Mouse (Mus musculus): ENCODE data around the gene Trmt6.
A peak's percentile ranks its signal among the peaks of the same experiment; 100 is the strongest.

Trmt6 gene

DNA sequence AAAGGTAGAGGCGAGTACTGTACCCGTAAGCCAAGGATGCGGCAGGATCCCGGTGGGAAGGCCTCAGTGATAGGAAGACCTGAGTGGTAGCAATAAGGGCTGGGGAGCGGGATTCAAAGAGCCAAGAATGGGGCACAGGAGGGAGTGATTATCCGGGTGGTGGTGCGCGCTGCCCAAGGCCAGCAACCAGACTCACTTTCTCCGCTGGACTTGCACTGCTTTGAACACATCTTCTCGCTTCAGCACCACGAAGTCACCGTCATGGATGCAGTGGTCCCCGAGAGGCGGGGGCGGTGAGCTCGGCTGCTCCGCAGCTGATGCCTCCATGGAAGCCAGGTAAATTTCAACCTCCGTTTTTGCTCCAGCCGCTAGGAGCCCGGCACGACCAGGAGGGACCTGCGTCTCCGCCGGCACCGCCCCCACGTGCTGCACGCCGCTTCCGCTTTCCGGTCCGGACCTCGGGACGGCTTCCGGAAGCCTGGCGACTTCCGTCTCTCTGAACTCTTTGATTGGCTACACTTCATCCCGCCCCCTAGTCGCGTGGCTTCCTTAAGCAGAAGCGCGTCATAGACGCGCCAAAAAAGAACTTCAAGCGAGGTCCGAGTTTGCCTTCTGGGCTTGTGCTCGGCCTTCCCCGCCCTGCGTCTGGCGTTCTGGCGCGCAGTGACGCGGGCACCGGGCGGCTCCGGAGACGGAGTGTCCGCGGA lies at the start of gene Trmt6, which contains the start of gene Mcm8:
Trmt6 (minus strand) TSS at position 448 of the 707 bp plus-strand sequence.
Mcm8 (plus strand) TSS at position 534 of the 707 bp plus-strand sequence.
- peak; percentile 91 for DNase-seq

GRCm38 (mm10) chr2:132863325-132863724 lies 47.5 kb upstream of the Trmt6 start:
- DNase-seq: no peak

GRCm38 (mm10) chr2:132861456-132861855 lies 45.6 kb upstream of the Trmt6 start:
- DNase-seq: peak; percentile 32

GRCm38 (mm10) chr2:132860435-132860834 lies 44.6 kb upstream of the Trmt6 start:
- no peak for DNase-seq

DNA sequence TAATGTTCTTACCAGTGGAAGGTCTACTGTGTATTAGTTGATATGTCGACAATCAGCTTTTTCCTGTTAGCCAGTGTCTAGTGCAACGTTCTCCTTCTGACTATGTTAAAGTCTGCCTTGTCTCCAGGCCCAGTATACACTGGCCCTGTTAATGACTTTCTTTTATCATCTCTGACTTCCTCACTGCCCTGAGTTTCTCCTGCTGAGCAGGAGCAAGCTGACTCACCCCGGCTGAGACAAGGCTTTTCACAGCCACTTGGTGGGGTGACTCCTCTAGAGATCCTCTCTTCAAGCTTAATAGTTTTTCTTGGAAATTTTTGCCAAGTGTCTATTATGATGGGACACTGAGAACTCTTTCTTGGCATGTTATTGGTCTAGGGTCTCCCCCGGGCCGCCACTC lies 40.5 kb upstream of the Trmt6 start:
- no peak for DNase-seq

- DNase-seq: no peak
These were observed 37.2 kb upstream of the Trmt6 start for GRCm38 (mm10) chr2:132853051-132853450.

GRCm38 (mm10) chr2:132849141-132849540 lies 33.3 kb upstream of the Trmt6 start:
- DNase-seq: no peak

DNA sequence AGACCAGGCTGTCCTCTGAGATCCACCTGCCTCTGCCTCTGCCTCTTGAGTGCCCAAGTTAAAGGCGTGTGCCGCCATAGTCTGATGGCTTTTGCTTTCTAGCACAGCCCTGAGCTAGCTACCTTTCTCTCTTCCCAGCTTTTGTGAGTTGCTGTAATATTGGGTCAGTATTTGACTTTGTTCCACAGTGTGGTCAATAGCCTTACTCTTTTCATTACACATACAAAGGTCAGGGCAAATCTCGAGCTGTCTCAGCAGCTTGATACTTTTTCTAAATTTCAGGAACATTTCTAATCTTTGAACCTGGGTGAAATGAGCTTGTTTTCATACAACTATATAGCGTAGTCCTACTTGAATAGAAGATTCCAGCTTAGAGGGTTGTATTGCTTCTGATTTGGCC lies 32.5 kb upstream of the Trmt6 start:
- DNase-seq: no peak

- no peak for DNase-seq
These were observed 31.7 kb upstream of the Trmt6 start for GRCm38 (mm10) chr2:132847581-132847980.

DNA sequence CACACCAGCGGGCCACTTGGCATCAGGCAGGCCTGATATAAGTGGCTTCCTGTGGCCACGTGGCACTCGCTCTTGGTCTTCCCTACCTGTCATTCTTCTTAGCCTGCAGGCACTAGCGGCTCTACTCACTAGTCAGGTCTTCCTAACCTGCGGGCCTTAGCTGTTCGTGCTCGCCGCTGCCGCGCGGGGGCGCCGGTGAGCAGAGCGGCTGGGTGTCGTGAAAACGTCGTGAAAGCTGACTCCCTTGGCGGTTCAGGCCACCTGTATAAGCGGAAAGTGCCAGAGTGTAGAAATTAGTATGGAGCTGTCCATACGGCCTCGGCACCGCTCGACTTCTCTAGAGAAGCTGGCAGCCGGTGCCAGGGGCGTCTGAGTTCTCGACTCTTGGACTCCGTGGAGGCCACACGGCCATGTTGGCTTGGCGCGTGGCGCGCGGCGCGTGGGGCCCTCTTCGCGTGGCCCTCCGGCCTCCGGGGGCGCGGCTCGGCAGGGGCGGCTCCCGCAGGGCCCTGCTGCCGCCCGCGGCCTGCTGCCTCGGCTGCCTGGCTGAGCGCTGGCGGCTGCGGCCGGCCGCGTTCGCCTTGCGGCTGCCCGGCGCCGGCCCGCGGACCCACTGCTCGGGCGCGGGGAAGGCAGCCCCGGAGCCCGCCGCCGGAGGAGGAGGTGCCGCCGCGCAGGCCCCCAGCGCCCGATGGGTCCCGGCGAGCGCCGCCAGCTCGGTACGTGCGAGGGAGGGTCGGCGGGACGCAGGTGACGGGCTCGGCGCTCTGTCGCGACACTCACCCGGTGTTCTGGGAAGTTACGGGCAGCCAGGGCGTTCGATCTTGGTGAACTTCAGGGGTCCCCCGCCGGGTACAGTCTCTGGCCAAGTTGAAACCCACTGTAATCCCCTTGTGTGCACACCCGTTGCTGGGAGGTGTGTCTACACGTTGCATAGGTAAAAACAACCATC lies 30.8 kb upstream of the Trmt6 start, which contains the start of gene Crls1:
Crls1 (plus strand) TSS at position 260 of the 952 bp plus-strand sequence.
- DNase-seq: peak; percentile 88

GRCm38 (mm10) chr2:132841071-132841470 lies 25.2 kb upstream of the Trmt6 start:
- no peak for DNase-seq

GRCm38 (mm10) chr2:132802976-132803375 lies 12.9 kb downstream of the Trmt6 start:
- DNase-seq: no peak

DNA sequence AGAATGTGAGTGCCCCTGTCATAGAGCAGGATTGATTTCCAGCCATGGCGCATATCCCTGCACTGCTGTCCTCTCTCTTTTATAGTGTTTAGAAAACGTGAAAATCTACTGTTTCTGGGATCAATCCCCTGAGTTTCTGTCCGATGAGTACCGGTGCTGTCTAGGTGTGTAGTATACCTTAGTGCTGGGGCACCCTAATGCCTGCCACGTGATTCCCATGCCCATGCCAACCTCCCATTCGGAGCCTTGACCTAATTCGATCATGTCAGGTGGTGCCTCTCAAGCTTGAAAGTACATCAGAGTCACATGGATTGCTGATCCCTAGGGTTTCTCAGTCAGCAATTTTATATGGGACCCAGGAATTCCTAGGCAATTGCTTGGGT lies 21.7 kb downstream of the Trmt6 start:
- no peak for DNase-seq

DNA sequence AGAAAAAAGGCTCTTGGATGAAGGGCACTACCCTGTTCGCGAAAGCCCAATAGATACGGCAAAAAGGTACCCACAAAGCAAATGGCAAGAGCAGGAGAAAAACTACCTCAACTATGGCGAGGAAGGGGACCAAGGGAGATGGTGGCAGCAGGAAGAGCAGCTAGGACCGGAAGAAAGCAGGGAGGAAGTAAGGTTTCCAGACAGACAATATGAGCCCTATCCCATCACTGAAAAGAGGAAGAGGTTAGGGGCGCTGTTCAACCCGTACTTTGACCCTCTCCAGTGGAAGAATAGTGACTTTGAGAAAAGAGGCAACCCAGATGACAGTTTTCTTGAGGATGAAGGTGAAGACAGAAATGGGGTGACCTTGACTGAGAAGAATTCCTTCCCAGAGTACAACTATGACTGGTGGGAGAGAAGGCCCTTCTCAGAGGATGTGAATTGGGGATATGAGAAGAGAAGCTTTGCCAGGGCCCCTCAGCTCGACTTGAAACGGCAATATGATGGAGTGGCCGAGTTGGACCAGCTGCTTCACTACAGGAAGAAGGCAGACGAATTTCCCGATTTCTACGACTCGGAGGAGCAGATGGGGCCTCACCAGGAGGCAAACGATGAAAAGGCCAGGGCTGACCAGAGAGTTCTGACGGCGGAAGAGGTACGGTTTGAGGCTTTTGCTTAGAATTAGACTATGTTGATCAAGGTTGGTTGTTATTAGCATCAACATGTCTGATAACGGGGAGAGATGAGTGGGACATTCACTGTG lies 22.2 kb downstream of the Trmt6 start:
- DNase-seq: no peak

DNA sequence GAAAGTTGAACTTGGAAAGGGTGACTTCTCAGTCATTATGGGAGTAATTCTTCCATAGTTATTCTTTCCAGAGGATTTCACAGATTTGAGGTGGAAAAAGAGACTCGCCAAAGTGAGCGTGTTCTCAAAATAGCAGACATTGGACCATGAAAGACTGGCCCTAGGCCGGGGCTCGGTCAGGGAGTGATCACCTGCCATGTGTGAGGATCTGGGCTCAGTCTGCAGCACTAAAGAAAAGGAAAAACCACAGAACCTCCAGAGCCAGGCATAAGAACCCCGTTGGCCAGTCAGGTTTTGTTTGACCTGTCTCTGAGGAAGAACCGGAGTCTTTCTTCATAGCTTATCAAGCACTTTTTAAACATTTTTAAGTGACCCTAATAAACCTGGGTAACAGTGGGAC lies 31.8 kb downstream of the Trmt6 start:
- DNase-seq: no peak

GRCm38 (mm10) chr2:132781439-132782068 lies 34.3 kb downstream of the Trmt6 start:
- DNase-seq: peak; percentile 84

- DNase-seq: no peak
These were observed 34.9 kb downstream of the Trmt6 start, which contains the start of gene Chgb for GRCm38 (mm10) chr2:132780978-132781377. Gene Chgb, plus strand, starts transcription at chr2:132781278.

GRCm38 (mm10) chr2:132770822-132771221 lies 45.0 kb downstream of the Trmt6 start:
- no peak for DNase-seq

GRCm38 (mm10) chr2:132757911-132758310 lies 57.9 kb downstream of the Trmt6 start:
- peak; percentile 44 for DNase-seq
